Mouse (Mus musculus): Measurements from ENCODE around the gene Kat7. TPM values are rescaled to one million over a fixed set of nuclear protein-coding genes. Genes with fewer than 3 reads are reported as not detected.

Gene Kat7
- polyA plus RNA-seq, 1 experiment from 2014 or later, result 80.1 TPM

DNA sequence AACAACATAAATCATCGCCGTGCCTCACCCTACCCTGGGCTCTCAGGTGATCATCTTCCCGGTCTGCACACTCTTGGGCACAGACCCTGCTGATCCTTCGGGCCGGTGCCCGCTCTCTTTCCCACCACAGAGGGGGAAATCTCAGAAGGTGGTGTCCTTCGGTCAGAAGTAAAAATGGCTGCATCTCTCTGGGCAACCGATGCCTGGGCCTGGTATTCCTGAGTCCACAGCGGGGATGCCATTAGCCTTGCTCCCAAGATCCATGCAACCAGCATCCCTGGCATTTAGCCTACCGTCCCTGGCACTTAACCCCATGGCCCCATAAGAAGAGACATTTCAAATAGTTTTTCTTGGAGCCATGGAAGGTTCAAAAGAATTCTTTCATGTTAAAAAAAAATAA, 14.1 kb upstream of the Kat7 start:
- H3K4me2 ChIP-seq (replicated peaks; ENCODE audit: low read depth, low read length), result no peak overlapping the region
- H3K36me3 ChIP-seq (ENCODE audit: control insufficient read depth, insufficient read depth, low read length), result no peaks in the 10 kb centered on the region
- H3K9ac ChIP-seq (ENCODE audit: low read depth, low read length), result no peak overlapping the region
- no peak overlapping the region for H3K27ac ChIP-seq (ENCODE audit: low read depth, low read length)
- ATAC-seq (ENCODE audit: low FRiP score, low TSS enrichment), result no peak
- H3K4me3 ChIP-seq (ENCODE audit: low read length), result no peak overlapping the region
- WGBS, result 93% methylated on average over 10 of the region's 10 CpGs
- H3K9me3 ChIP-seq (ENCODE audit: control insufficient read depth, low read length), result no peaks in the 10 kb centered on the region
- no peaks in the 10 kb centered on the region for H3K27me3 ChIP-seq (ENCODE audit: control insufficient read depth, insufficient read depth, low read length)
- H3K4me1 ChIP-seq (ENCODE audit: control insufficient read depth, insufficient read depth, low read length), result no peaks in the 10 kb centered on the region

DNA sequence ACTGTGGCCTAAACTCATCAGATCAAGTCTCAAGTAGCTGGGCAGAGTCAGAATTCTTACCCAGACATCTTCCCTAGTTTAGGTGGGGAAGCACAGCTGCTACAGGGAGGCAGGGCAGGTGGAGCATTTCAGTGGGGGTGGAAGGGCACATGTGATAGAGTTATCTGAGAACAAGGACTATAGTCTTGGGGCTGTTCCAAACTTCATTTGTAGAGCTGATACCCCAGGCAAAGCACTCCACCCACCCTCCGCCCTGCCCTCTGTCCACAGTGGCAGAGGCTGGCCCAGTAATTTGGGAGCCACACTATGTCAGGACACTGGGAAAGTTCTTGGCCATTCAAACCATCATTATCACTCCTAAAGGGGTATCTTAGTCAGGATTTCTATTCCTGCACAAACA, 10.0 kb upstream of the Kat7 start:
- Histone ChIP-seq H3K36me3 (ENCODE audit: control insufficient read depth, insufficient read depth, low read length) (no peaks in the 10 kb centered on the region), H3K27me3 (ENCODE audit: control insufficient read depth, insufficient read depth, low read length) (no peaks in the 10 kb centered on the region), H3K4me2 (replicated peaks; ENCODE audit: low read depth, low read length) (no peak overlapping the region), H3K4me1 (ENCODE audit: control insufficient read depth, insufficient read depth, low read length) (no peaks in the 10 kb centered on the region), H3K9ac (ENCODE audit: low read depth, low read length) (no peak overlapping the region), H3K9me3 (ENCODE audit: control insufficient read depth, low read length) (no peaks in the 10 kb centered on the region), H3K4me3 (ENCODE audit: low read length) (no peak overlapping the region), H3K27ac (ENCODE audit: low read depth, low read length) (no peak overlapping the region)
- 84% methylated on average over 1 of the region's 1 CpGs for WGBS
- ATAC-seq (ENCODE audit: low FRiP score, low TSS enrichment), result no peak

DNA sequence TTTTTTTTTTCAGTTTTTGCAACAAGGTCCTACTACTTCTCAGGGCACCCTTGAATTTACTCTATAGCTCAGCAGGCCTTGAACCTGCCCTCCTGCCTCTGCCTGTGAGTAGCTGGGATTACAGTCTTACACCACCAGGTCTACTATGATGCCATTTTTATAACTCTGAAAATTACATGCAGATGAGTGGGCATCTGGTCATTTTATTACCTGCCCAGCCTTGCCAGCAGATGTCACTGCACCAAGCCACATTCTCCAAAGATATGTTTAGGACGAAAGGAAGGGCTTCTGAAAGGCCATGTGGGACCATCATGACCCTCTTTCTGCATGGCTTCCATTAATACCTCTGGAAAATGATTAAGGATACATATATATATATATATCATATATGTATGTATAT, 9.5 kb upstream of the Kat7 start:
- WGBS, result 58% methylated on average over 1 of the region's 1 CpGs
- no peak for ATAC-seq (ENCODE audit: low FRiP score, low TSS enrichment)
- Histone ChIP-seq H3K9me3 (ENCODE audit: control insufficient read depth, low read length) (no peaks in the 10 kb centered on the region), H3K27me3 (ENCODE audit: control insufficient read depth, insufficient read depth, low read length) (no peaks in the 10 kb centered on the region), H3K36me3 (ENCODE audit: control insufficient read depth, insufficient read depth, low read length) (no peaks in the 10 kb centered on the region), H3K27ac (ENCODE audit: low read depth, low read length) (no peak overlapping the region), H3K4me3 (ENCODE audit: low read length) (no peak overlapping the region), H3K9ac (ENCODE audit: low read depth, low read length) (no peak overlapping the region), H3K4me2 (replicated peaks; ENCODE audit: low read depth, low read length) (no peak overlapping the region), H3K4me1 (ENCODE audit: control insufficient read depth, insufficient read depth, low read length) (no peaks in the 10 kb centered on the region)

DNA sequence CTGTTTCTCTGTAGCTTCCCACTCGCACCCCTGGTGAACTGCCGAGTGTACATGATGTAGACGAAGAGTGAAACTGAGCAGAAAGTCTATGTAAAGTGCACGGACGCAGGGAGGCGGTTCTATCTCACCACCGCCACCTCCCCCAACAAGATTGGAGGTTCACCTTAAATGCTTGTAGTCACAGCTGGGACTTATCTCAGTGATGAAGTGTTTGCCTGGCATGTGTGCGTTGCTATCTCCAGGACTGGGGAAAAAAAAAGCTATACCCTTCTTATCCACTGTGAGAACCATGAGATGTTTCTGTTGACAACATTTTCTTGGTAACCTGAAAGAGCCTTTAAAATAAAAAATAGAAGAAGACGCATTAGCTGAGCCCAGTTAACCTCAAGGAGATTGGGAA, 8.1 kb upstream of the Kat7 start:
- H3K27me3 ChIP-seq (ENCODE audit: control insufficient read depth, insufficient read depth, low read length), result no peaks in the 10 kb centered on the region
- ATAC-seq (ENCODE audit: low FRiP score, low TSS enrichment), result no peak
- no peaks in the 10 kb centered on the region for H3K9me3 ChIP-seq (ENCODE audit: control insufficient read depth, low read length)
- H3K27ac ChIP-seq (ENCODE audit: low read depth, low read length), result no peak overlapping the region
- no peak overlapping the region for H3K4me2 ChIP-seq (replicated peaks; ENCODE audit: low read depth, low read length)
- no peaks in the 10 kb centered on the region for H3K36me3 ChIP-seq (ENCODE audit: control insufficient read depth, insufficient read depth, low read length)
- H3K9ac ChIP-seq (ENCODE audit: low read depth, low read length), result no peak overlapping the region
- no peak overlapping the region for H3K4me3 ChIP-seq (ENCODE audit: low read length)
- no peaks in the 10 kb centered on the region for H3K4me1 ChIP-seq (ENCODE audit: control insufficient read depth, insufficient read depth, low read length)
- WGBS, result 77% methylated on average over 9 of the region's 9 CpGs

DNA sequence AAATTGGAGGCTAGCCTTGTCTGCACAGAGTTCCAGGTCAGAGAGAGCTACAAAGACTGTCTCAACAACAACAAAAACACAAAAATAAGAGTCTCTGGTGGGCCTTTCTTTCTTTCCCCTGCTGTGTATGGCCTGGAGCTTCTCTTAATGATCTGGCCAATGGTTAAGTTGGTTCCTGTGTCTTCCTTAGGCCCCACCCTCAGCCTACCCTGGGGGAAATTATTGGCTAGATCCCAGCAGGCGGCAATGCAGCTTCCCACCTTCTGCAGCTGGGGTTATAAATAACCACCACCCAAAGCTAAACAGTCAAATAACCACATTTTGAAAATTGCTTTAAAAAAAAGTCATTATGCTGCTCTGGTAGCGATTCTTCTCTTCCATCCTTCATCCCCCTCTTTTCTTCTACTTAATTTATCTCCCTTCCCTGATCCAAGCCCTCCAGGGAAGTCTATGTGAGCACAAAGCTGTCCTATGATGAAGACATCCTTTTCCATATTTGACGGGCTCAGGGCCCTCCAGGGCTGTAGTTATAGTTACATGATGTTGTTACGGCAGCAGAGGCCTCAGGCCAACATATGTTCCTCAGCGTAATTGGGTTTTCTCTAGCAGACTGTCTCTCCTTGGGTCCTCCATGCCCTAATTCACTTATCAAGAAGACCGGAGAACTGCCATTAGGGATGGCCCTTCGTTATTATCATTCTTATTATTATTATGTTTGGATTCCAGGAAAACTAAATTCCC, 5.3 kb upstream of the Kat7 start:
- Histone ChIP-seq H3K36me3 (ENCODE audit: control insufficient read depth, insufficient read depth, low read length) (no peaks in the 10 kb centered on the region), H3K4me1 (ENCODE audit: control insufficient read depth, insufficient read depth, low read length) (peaks cover 6% of the 10 kb centered on the region), H3K4me3 (ENCODE audit: low read length) (no peak overlapping the region), H3K9ac (ENCODE audit: low read depth, low read length) (no peak overlapping the region), H3K4me2 (replicated peaks; ENCODE audit: low read depth, low read length) (no peak overlapping the region), H3K9me3 (ENCODE audit: control insufficient read depth, low read length) (no peaks in the 10 kb centered on the region), H3K27ac (ENCODE audit: low read depth, low read length) (no peak overlapping the region), H3K27me3 (ENCODE audit: control insufficient read depth, insufficient read depth, low read length) (no peaks in the 10 kb centered on the region)
- 80% methylated on average over 7 of the region's 7 CpGs for WGBS
- ATAC-seq (ENCODE audit: low FRiP score, low TSS enrichment), result no peak

DNA sequence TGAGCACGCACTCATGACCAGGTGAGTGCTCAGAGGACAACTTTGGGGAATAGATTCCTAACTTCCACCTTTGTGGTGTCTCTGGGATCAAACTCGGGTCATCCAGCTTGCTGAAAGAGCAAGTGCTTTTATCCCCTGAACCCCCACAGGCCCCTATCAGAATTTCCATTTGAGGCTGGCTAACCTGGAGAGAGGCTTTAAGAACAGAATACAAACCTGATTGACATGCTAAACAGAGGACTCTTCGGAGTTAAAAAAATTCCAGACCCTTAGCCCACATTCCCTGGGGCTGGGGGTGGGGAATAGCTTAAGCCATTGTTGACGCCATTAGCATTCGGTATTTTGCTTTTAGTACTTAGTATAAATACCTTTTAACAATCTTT, 1.4 kb upstream of the Kat7 start:
- Histone ChIP-seq H3K4me2 (replicated peaks; ENCODE audit: low read depth, low read length) (peak overlapping the region; percentile 54), H3K4me3 (ENCODE audit: low read length) (peak overlapping the region; percentile 97; the same call in 1 of the 2 replicates), H3K27ac (ENCODE audit: low read depth, low read length) (no peak overlapping the region), H3K27me3 (ENCODE audit: control insufficient read depth, insufficient read depth, low read length) (no peaks in the 10 kb centered on the region), H3K9ac (ENCODE audit: low read depth, low read length) (peak overlapping the region; percentile 74; the same call in 1 of the 2 replicates), H3K9me3 (ENCODE audit: control insufficient read depth, low read length) (no peaks in the 10 kb centered on the region), H3K36me3 (ENCODE audit: control insufficient read depth, insufficient read depth, low read length) (no peaks in the 10 kb centered on the region), H3K4me1 (ENCODE audit: control insufficient read depth, insufficient read depth, low read length) (peaks cover 16% of the 10 kb centered on the region)
- WGBS, result 32% methylated on average over 5 of the region's 5 CpGs
- ATAC-seq (ENCODE audit: low FRiP score, low TSS enrichment), result no peak

DNA sequence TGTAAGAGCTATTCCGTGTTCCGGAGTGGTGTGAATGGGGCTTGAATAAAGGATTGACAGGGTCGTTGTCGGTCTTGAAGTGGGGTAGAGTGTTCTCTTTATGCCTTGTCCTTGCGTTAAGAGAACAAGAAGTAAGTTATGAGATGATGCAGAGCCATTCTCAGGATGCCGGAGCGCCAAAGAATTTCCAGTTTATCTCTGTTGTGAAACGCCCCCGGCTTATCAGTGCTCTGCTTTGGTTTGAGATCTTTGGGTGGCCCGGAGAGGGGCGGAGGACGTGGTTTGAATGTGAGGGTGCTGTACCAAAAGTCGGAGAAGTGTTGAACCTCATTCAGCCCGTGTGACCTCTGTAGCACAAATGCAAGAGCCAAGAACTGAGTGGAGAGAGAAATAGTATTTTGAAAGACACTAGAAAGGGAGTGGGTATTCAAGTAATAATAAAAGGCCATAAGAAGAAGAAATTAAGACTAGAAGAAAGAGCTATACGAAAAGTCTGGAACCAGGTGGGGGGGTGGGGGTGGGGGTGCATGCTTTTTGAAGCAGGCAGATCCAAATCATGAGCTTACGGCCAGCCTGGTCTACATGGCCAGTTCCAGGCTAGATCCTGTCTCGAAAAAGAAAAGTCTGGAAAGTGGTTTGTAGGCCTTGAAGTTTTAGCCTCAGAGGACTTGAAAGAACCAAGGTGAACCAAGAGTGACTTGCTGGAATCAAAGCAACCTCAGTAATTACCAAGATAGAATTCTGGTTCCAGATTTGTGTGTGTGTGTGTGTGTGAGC, 790 bp upstream of the Kat7 start:
- H3K9me3 ChIP-seq (ENCODE audit: control insufficient read depth, low read length), result no peaks in the 10 kb centered on the region
- peak overlapping the region; percentile 54 for H3K4me2 ChIP-seq (replicated peaks; ENCODE audit: low read depth, low read length)
- peak overlapping the region; percentile 74 for H3K9ac ChIP-seq (ENCODE audit: low read depth, low read length)
- peaks cover 5% of the 10 kb centered on the region; the same call in 1 of the 2 replicates for H3K36me3 ChIP-seq (ENCODE audit: control insufficient read depth, insufficient read depth, low read length)
- peak overlapping the region; percentile 97 for H3K4me3 ChIP-seq (ENCODE audit: low read length)
- 5% methylated on average over 17 of the region's 17 CpGs for WGBS
- no peaks in the 10 kb centered on the region for H3K27me3 ChIP-seq (ENCODE audit: control insufficient read depth, insufficient read depth, low read length)
- peaks cover 16% of the 10 kb centered on the region for H3K4me1 ChIP-seq (ENCODE audit: control insufficient read depth, insufficient read depth, low read length)
- peak; percentile 1; the same call in 1 of the 2 replicates for ATAC-seq (ENCODE audit: low FRiP score, low TSS enrichment)
- peak overlapping the region; percentile 72 for H3K27ac ChIP-seq (ENCODE audit: low read depth, low read length)

DNA sequence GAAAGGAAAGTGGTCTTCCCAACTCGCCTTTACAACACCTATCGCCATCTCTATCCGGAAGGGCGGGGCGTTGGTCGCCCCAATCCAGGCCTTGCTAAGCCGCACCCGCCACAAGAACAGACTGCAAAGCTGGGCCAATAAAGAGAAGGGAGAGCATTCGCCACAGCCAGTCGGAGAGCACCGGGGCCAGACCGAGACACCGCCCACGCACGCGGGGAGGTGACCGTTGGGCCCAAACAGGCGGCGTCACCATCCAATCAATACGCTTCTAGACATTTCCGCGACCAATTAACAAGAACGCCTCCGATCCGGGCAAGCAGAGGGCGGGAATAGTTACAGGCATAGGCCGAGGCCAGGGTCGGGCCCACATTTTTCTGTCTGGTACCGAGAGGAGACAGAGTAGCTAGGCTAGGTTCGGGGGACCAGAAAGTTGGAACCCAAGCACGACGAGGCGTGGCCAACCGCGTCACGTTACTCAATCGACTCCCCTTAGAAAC, 488 bp downstream of the Kat7 start:
- H3K27ac ChIP-seq (ENCODE audit: low read depth, low read length), result peak overlapping the region; percentile 99
- no peaks in the 10 kb centered on the region for H3K27me3 ChIP-seq (ENCODE audit: control insufficient read depth, insufficient read depth, low read length)
- H3K4me2 ChIP-seq (replicated peaks; ENCODE audit: low read depth, low read length), result peak overlapping the region; percentile 90
- H3K4me3 ChIP-seq (ENCODE audit: low read length), result peak overlapping the region; percentile 97
- peak overlapping the region; percentile 97 for H3K9ac ChIP-seq (ENCODE audit: low read depth, low read length)
- peaks cover 16% of the 10 kb centered on the region for H3K4me1 ChIP-seq (ENCODE audit: control insufficient read depth, insufficient read depth, low read length)
- ATAC-seq (ENCODE audit: low FRiP score, low TSS enrichment), result peak; percentile 96
- peaks cover 13% of the 10 kb centered on the region for H3K36me3 ChIP-seq (ENCODE audit: control insufficient read depth, insufficient read depth, low read length)
- under 1% methylated on average over 37 of the region's 37 CpGs for WGBS
- H3K9me3 ChIP-seq (ENCODE audit: control insufficient read depth, low read length), result no peaks in the 10 kb centered on the region

DNA sequence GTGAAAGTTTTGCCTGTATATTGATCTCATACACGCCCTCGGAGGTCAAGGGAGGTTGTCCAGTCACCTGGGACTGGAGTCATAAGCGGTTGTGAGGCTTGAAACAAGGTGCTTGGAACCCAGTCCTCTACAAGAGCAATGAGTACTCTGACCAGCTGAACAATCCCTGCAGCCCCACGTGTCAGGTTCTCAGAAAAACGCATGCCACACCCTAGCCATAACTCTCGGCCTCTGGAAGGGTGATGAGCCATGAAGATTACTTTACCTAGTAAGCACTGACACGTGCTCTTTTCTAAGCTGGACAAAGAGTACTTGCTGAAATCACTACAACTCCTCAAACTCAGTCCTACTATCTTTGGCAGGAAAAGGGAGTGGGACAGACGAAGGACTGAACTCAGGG, 2.5 kb downstream of the Kat7 start:
- Histone ChIP-seq H3K4me2 (replicated peaks; ENCODE audit: low read depth, low read length) (no peak overlapping the region; the same call in 1 of the 2 replicates), H3K4me1 (ENCODE audit: control insufficient read depth, insufficient read depth, low read length) (peaks cover 16% of the 10 kb centered on the region), H3K27me3 (ENCODE audit: control insufficient read depth, insufficient read depth, low read length) (no peaks in the 10 kb centered on the region), H3K27ac (ENCODE audit: low read depth, low read length) (no peak overlapping the region), H3K9me3 (ENCODE audit: control insufficient read depth, low read length) (no peaks in the 10 kb centered on the region), H3K36me3 (ENCODE audit: control insufficient read depth, insufficient read depth, low read length) (peaks cover 30% of the 10 kb centered on the region), H3K4me3 (ENCODE audit: low read length) (no peak overlapping the region), H3K9ac (ENCODE audit: low read depth, low read length) (no peak overlapping the region)
- no peak for ATAC-seq (ENCODE audit: low FRiP score, low TSS enrichment)
- 58% methylated on average over 8 of the region's 8 CpGs for WGBS

All from kidney, embryonic 14.5 days (tissue).